Mouse (Mus musculus) urinary bladder, postnatal 4 days (tissue): ENCODE data around the gene Srd5a2.
A peak's percentile ranks its signal among the peaks of the same experiment; 100 is the strongest.
"Not testable (repeated sequence)": the region's sequence is repeated elsewhere in the genome, so short reads cannot be mapped to it uniquely, and the experiment has no call there.

Experiments
- DNase-seq, 2 experiments: peaks; one replicate each; pipeline ENCODE4 v3.0.0; 2021 to 2022; ENCODE audit warnings: low spot score in 2 of 2

Gene Srd5a2

DNA sequence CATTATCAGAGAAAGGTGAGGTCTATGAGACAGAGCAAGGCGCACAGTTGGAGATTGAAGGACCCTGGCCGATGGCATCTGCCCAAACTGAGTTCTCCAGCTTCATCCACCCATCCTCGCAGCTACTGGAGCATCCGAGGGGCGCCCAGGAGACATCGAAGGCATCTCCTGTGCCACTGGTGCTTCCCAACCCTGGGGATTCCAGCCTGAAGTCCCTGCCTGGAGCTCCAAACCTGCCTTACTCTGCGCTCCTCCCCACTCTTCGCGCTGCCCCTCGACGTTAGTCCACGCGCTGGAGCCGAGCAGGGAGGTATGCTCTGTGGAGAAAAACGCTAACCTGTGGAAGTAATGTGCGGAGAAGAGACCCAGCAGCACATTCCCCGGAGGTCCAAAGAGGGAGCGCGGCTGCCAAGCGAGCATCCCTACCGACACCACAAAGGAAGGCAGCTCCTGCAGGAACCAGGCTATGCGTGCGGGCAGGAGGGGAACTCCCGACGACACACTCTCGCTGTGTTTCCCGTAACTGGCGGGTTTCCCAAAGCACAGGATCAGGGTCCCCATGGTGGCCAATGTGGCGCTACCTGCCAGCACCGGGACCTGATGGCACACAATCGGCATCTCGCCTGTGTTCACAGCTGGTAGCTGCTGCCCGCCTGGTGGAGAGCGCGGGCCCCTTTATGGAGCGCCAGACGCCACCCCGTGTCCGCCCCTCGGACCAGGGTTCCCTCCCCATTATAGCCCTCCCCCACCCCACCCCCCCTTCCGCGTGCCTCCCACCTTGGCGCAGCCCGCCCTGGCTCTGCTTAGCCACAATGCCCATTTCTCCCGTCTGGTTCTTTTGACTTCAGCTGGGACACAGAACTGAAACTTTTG is at the start of gene Srd5a2:
Gene Srd5a2, minus strand, starts transcription at position 707 of the 873 bp plus-strand sequence.
- no peak for DNase-seq

DNA sequence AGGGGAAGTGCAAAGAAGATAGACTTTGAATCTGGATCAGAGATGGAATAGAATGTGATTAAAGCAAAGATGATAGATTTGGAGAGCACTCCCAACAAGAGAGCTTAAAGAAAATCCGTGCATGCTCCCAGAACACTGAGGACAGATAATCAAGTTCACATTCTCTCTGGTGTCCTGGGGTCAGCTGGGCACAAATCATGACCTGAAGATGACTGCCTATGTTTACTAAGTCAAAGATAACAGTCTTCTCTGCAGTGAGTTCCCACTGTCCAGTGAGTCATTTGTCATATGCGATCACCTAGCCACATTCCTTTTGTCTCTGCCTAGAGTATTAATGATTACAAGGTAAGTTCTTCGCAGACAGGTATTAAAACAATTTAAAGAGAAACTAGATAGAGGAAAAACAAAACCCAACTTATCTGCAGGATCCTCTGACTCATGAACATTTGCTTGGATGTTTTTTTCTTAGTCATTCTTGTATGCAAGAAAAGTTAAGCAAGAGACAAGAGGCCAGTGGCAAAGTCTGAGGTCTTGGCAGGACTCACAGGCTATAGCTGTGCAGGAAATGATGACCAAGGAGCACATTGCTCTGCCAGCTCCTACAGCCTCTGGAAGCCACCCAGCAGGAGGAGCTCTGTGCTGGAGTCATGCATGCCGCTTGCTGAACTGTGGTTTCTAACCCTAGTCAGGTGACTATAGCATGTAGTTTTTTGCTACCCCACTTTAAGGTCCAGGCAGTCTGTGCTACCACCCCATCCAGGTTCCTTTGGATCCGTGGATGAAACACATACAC is 41.4 kb upstream of the Srd5a2 start:
- DNase-seq = no peak

DNA sequence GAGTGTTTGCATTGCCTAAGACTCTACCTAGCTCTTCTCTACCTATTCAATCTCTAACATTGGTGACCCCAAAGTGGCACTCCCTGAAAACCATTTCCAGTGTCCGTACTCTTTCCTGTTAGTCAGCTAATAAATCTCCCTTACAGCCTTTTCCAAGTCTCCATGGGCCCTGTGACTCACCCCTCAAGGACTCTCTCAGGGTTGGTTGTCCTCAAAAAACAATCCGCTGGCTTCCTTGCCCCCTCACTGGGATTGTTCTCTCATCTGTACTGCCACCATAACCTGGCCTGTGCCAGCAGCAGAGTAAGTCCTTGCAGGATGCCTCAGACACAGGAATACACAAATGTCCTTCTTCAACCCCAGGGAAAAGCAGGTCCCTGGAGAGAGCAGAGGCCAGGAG is 40.3 kb upstream of the Srd5a2 start:
- no peak for DNase-seq

DNA sequence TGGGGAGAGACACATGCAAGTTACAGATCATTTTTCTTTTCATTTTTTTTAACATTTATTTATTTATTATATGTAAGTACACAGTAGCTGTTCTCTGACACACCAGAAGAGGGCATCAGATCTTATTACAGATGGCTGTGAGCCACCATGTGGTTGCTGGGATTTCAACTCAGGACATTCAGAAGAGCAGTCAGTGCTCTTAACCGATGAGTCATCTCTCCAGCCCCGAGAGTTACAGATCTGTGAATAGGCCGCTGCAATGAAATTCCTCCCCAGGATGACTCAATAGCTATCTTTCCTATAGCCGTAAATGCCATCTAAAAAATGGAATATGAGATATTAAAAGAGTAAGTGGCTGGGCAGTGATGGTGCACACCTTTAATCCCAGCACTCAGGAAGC is 35.7 kb upstream of the Srd5a2 start:
- no peak for DNase-seq

DNA sequence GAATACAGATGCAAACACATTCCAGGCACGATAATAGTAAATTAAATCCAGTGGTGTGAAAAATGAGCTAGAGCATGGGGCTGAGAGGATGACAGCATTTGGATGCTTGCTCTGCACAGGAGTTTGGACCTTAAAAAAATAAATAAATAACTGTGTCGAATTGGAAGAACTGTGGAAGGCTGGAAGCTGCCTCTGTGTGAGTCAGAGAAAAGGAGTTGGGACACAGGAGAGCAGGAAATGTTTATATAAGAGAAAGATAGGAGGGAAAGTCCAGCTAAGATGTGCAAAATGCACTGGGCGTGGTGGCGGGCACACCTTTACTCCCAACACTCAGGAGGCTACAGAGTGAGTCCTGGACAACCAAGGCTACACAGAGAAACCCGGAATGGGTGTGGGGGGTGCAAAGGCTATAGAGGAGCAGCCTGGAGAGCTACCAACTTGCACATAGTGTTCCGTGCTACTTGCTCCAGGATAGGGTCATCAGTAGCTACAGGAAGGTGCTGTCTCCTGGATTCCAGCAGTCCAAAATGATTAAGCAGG is 32.4 kb upstream of the Srd5a2 start:
- no peak for DNase-seq

DNA sequence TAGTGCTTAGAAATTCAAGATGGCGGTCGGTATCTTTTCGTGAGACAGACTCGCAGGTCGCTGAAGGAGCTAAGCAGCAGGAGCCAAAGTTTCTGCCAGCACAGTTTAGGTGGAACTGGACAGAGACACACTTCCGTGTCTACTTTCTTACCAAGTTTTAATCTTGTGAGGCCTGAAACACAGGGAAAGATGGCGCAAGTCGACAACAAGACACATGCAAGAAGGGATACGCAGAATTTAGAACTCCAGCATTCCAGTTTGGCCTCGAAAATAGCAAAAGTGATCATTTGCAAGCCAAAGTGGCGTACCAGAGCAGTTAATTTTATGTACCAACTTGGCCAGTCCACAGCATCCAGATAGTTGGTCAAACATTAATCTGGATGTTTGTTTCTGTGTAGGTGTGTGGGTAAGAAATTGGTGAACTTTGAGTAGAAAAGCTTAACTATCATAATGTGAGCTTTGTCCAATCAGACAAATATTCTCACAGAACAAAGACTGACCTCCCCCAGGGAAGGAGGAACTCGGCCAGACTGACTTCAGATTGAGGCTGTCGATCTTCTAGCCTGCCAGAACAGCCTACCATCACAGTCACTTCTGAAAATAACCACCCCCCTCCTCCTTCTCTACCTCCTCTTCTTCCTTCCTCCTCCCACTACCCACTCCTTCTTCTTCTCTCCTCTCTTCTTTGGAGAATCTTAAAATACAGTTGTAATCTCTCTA is 31.2 kb upstream of the Srd5a2 start:
- no peak for DNase-seq

DNA sequence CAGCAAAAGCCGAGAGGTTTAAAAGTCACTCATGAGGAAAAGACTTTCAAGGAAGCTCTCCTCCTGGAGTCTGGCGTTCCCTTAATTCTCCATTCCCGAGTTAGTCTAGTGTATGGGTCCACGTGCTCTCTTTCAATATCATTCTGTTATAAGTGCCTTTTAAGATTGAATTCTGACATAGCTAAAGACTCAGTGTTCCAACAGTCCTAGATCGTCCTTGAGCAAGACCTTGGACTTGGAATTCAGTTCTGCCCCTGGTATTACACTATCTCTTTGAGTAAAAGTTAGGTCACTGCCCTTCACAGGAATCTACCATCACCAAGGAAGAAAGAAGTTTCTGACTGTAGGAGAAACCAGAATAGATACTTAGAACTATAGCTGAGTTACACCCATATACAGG is 25.4 kb upstream of the Srd5a2 start:
- not testable (repeated sequence) for DNase-seq

DNA sequence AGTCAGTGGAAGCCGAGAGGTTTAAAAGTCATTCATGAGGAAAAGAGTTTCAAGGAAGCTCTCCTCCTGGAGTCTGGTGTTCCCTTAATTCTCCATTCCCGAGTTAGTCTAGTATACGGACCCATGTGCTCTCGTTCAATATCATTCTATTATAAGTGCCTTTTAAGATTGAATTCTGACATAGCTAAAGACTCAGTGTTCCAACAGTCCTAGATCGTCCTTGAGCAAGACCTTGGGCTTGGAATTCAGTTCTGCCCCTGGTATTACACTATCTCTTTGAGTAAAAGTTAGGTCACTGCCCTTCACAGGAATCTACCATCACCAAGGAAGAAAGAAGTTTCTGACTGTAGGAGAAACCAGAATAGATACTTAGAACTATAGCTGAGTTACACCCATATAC is 15.0 kb upstream of the Srd5a2 start:
- not testable (repeated sequence) for DNase-seq

DNA sequence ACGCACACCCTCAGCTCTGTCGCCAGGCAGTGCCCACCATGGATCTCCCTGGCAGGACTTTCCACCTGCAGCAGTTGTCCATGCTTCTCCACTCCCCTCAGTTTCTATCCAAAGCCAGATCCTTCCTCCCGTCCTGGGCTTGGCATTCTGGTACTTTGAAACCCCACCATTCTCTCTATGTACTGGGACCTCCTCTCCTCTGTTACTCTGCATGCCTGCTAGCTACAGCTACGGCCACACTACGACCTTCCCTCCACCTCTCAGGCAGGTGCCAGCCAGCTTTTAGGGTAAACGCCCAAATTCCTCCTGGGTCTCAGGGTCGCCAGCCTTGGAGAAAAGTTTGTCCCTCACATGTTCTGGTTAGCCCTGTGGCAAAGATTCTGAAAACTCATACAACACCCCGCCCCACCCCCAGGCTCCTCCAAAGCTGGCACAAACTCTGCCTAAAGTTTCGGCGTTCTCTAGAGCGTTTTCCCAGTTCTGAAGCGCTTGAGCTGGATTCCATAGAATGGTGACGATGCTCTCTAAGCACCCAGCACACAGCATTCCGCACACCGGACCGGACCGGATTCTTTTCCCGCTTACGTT is 607 bp upstream of the Srd5a2 start:
- no peak for DNase-seq

DNA sequence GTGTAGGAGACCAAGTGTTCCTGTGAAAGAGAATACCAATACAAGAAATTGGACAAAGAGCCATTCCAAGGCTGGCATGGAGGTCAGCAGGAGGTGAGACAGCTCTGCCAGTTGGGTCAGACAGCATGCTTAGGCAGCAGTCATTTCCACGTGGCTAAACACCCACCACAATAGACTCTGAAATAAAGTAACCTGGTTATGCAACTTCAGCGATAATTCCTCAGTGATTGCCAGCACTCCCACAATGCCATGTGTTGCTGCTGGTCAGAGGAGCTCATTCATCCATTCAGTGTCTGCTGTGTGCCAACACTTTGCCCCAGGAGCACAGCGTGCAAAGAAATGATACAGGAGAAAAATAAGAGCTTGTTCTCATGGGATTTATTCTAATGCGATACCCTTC is 4.0 kb downstream of the Srd5a2 start:
- DNase-seq = no peak

DNA sequence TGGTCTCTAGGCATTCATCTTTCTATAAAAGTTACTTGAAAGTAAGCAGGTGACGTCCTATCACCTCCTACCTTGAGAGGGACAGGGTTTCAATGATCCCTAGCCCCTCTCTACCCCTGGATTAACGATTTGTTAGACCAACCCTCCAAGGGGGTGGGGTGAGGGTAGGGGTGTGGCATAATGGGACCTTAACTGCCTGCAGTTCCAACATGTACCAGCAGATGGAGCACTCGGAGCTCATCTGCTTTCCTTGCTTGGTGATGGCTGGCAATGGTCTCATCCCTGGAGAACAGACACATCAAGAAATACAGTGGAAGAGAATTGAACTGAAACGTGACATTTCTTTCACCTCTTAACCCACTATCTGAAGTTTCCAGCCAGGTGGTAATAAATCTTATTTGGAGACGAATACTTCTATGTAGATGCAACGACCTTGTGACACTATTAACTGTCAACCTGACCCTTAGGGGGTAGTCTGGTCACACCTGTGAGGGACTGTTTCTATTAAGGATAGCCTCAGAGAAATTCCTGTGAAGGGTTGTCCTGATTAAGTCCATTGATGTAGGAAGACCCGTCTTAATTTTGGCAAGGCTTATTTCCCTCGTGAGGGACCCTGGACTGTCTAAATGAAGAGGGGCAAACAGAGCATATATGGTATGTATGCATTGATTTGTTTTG is 27.1 kb downstream of the Srd5a2 start:
- peak; percentile 64 to 84 for DNase-seq

DNA sequence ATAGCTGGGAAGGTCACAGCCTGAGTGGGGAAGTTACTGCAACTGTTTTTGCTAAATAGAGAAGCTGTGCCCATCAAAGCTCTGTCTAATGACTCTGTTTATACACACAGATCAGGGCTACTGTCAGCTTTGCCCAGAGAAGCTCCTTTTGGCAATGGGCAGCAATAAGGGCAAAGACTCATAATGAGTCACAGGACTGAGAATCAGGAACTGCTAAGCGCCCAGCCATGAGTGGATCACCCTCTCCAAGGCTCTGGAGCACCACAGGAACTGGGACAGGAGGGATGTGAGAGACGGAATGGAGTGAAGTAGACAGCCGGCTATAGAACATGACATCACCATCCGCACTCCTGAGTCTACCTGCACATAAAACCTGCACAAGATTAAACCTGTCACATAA is 29.4 kb downstream of the Srd5a2 start:
- DNase-seq = no peak

DNA sequence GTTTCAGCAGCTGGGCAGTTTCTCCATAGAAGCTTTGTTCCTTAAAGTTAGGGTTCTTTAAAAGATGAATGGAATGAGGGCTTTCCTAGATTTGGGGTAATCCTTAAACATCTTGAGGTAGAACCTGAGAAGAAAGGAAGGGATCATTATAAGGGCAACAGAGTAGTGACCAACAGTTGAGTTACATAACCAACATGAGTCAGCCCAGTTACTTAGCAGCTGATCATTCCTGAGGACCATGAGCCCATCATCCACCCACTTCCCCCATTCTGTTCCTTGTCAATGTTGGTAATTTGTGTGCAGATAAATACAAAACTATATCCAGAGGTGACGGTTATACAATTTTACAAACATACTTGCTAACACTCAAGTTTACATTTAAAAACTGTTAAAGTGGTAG is 30.1 kb downstream of the Srd5a2 start:
- no peak for DNase-seq

DNA sequence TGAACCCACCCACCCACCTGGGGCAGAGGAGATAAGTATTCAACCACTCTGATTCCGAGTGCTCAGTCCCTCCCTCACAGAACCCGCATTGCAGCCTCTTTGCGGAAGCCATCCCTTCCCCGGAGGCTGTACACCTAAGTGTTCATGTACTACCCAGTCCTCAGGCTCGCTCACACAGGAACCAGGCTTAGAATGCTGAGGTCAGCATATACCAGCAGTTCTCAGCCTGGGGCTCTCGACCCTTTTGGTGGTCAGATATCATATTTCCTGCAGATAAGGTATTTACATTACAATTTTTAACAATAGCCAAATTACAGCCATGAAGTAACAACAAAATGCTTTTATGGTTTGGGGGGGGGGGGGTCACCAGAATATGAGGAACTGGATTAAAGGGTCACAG is 32.6 kb downstream of the Srd5a2 start:
- DNase-seq = no peak

DNA sequence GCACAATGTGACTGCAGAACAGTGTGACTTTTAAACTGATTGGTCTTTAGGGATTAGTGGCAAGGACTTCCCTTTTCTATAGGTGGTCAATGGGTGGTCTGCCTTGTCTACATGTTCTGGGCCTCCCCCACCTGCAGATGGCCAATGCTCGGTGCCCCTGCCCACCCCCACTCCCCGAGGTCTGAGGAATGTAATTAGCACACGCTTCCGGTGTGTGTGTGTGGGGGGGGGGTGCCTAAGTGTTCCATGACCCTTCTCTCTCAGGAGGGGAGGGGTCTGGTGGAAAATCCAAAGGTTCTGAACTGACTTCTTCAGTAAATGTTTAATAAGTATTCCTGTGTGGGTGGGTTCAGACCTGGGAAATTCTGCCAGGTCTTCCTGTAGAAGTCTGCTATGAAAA is 39.0 kb downstream of the Srd5a2 start:
- no peak for DNase-seq

DNA sequence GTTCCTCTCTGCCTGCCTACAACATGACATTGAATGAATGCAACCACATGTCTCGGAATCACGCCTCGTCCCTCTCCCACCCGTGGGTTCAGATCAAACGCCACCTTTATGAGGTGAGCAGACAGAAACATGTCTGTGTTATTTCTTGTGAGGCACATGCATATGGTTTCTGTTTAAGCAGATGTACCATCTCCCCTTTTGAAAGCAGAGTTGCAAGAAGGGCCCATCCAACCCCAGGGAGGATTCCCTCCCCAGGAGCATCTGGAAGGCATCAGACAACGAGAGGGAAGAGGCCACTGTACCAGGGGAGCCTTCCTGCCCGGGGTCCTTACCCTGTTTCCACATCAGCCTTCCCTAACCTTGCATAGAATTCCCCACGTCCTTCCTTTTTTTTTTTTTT is 40.7 kb downstream of the Srd5a2 start:
- DNase-seq = no peak

DNA sequence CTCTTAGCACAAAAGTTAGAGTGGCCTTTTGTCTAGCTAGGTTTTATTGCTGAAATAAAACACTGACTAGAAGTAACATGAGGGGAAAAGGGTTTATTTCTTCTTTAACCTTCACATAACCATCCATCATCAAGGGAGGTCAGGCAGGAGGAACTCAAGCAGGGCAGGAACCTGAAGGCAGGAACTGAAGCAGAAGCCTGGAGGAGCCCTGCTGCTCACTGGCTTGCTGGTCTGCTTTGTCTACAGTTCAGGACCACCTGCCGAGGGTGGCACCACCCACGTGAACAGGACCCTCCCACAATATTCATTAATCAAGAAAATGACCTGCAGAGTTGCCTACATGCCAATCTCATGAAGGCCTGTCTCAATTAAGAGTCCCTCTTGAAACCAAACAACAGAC is 45.3 kb downstream of the Srd5a2 start:
- DNase-seq = no peak

DNA sequence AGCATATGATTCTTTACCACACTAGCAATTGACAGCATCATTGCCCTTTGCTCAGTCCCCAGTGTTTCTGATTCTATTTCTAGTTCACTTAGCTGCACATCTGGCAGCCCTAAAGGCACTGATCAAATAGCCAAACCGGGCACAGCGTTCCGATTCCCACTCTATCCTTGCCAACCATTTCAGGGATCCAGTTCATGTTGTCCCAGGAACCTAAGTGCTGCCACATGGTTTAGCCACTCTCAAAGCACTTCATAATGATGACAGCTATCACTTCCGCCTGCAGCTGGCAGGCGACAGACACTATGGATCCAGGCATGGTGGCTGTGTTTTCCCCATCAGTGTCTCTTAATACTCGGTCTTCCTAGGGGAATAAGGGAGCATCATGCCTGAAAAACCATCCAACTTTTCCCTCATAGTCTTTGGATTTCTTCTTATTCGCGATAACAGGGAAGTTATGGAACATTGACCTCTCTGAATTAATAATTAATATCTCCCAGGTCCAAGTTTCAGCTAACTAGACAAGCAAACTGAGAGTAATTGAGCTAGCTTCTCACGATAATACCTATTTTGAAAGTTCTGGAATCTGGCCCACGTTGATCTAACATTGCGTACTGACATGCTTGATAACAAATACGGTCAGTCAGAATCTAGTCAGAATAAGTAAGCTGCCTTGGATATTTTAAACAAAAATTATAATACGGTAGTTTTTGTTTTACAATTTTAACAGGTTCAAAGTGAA is 51.6 kb downstream of the Srd5a2 start:
- DNase-seq = no peak

DNA sequence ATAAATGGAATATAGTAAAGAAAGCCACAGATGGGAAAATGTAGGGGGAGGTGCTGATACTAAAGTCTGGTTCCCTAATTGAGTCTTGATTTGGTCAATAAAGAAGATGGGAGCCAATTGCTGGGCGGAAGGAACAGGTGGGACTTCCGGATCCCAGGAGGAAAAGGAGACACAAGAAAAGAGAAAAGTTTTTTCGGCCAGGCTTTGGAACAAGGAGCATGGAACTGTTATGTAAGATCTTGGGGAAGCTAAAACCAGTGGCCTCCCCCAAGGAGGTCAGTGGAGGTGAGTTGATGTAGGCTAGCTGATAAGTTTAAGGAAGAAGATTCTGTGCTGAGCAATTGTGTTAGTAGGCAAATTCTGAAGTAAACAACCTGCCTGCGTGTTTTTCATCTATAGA is 56.5 kb downstream of the Srd5a2 start:
- no peak for DNase-seq

DNA sequence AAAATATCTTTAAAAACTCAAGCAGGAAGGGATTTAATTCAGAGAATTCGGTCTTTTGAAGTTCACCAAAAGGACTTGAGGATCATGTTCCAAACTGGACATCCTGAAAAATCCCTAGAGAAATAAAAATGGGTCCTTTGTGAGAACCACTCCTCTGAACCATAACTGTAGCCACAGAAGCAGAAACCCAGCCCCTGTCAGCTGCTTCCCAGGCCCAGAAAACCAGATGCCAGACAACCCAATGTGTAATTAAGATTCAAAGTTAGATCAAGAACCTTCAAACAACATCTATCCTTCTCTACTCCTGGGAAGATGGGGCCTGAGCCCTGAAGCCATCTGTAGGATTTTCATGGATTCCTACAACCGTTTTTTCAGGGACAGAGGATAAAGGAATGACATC is 61.1 kb downstream of the Srd5a2 start:
- no peak for DNase-seq

DNA sequence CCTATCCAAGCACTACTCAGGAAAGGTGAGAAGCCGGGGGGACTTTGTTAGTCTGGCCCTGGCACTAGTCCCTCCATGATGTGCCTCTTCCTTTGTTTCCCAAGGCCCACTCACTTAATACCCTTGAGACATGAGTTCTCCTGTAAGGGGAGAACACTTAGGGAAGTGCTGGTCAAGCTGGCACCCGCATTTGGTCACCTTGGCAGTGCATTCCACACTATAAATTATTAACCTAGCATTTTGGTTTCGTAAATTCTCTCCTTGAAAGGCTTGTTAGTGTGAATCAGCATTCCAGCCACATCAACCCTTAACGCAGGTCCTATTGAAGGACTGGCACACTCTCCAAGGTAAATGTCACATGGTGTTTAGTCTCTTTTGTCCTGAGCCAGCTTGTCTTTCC is 61.8 kb downstream of the Srd5a2 start:
- no peak for DNase-seq
